Mouse (Mus musculus) C2C12 (cell line): ENCODE results near the gene Tuba8. TPM values are rescaled to one million over a fixed set of nuclear protein-coding genes. Genes with fewer than 3 reads are reported as not detected.

Experiments
- H3K27me3 ChIP-seq: one replicate; pipeline ENCODE4 v1.6.1; 2011; ENCODE audit not compliant: control insufficient read depth, insufficient read depth, insufficient read length
- H3K36me3 ChIP-seq: one replicate; pipeline ENCODE4 v1.6.1; 2011; ENCODE audit not compliant: control insufficient read depth, insufficient read depth
- H3K4me3 ChIP-seq: one replicate; pipeline ENCODE4 v1.5.1; 2011; ENCODE audit warnings: mild to moderate bottlenecking, control low read depth; ENCODE audit not compliant: poor library complexity, insufficient read depth, severe bottlenecking
- H3K79me2 ChIP-seq: one replicate; pipeline ENCODE4 v1.6.1; 2011; ENCODE audit not compliant: control insufficient read depth, insufficient read depth
- H3K79me3 ChIP-seq: one replicate; pipeline ENCODE4 v1.6.1; 2011; ENCODE audit warnings: low read depth, control low read depth
- H3ac ChIP-seq: one replicate; pipeline ENCODE3; 2011; ENCODE audit warnings: low read depth; ENCODE audit not compliant: control insufficient read depth, insufficient read length
- CEBPB ChIP-seq: IDR thresholded peaks from one replicate; pipeline ENCODE4 v1.6.1; 2011; ENCODE audit warnings: low read depth, mild to moderate bottlenecking, control low read depth, moderate library complexity
- CTCF ChIP-seq: IDR thresholded peaks from one replicate; pipeline ENCODE4 v1.5.1; 2011; ENCODE audit not compliant: control insufficient read depth, insufficient read depth, insufficient read length
- FOSL1 ChIP-seq: IDR thresholded peaks from one replicate; pipeline ENCODE4 v1.8.0; 2011; ENCODE audit warnings: mild to moderate bottlenecking, low read length; ENCODE audit not compliant: poor library complexity, insufficient read depth, severe bottlenecking
- MAX ChIP-seq: IDR thresholded peaks from one replicate; pipeline ENCODE4 v1.6.1; 2011; ENCODE audit warnings: mild to moderate bottlenecking, control low read depth
- MYOD1 ChIP-seq: IDR thresholded peaks from one replicate; pipeline ENCODE4 v1.6.1; 2011; ENCODE audit warnings: low read depth; ENCODE audit not compliant: control insufficient read depth, insufficient read length
- MYOG ChIP-seq: IDR thresholded peaks from one replicate; pipeline ENCODE4 v1.6.1; 2011; ENCODE audit not compliant: control insufficient read depth, insufficient read length; ENCODE audit errors: extremely low read depth
- USF1 ChIP-seq: IDR thresholded peaks from one replicate; pipeline ENCODE4 v1.6.1; 2011; ENCODE audit warnings: low read depth, mild to moderate bottlenecking, control low read depth, moderate library complexity
- polyA plus RNA-seq: library from polyadenylated mRNA; unstranded; fragments of >200 nt; fragmentation: generic; extraction: Trizol; gene quantifications from one replicate; pipeline ENCODE4 v1.2.1, GENCODE M21; 2012; ENCODE audit warnings: missing spikeins

Tuba8 gene
- polyA plus RNA-seq, 1 experiment, result 0.07 TPM

GRCm38 (mm10) chr6:121226043-121226442 lies 15.5 kb downstream of the Tuba8 start:
- no peak overlapping the region for H3K4me3 ChIP-seq
- H3K27me3 ChIP-seq, result peaks cover 9% of the 10 kb centered on the region
- no peak for TF ChIP-seq CEBPB
- TF ChIP-seq FOSL1, result no peak
- no peak for TF ChIP-seq MYOG
- no peak for TF ChIP-seq MAX
- no peak for TF ChIP-seq MYOD1
- TF ChIP-seq USF1, result no peak
- TF ChIP-seq CTCF, result no peak
- no peak overlapping the region for H3ac ChIP-seq
- H3K36me3 ChIP-seq, result no peaks in the 10 kb centered on the region
- no peaks in the 10 kb centered on the region for H3K79me3 ChIP-seq
- no peaks in the 10 kb centered on the region for H3K79me2 ChIP-seq

GRCm38 (mm10) chr6:121226744-121227143 lies 16.2 kb downstream of the Tuba8 start:
- peaks cover 9% of the 10 kb centered on the region for H3K27me3 ChIP-seq
- H3K79me2 ChIP-seq, result no peaks in the 10 kb centered on the region
- H3K79me3 ChIP-seq, result no peaks in the 10 kb centered on the region
- TF ChIP-seq USF1, result no peak
- TF ChIP-seq CEBPB, result no peak
- no peak for TF ChIP-seq FOSL1
- TF ChIP-seq MYOG, result no peak
- no peak for TF ChIP-seq MAX
- TF ChIP-seq MYOD1, result no peak
- TF ChIP-seq CTCF, result no peak
- H3ac ChIP-seq, result no peak overlapping the region
- H3K4me3 ChIP-seq, result no peak overlapping the region
- no peaks in the 10 kb centered on the region for H3K36me3 ChIP-seq

GRCm38 (mm10) chr6:121228421-121228820 lies 17.9 kb downstream of the Tuba8 start:
- no peaks in the 10 kb centered on the region for H3K36me3 ChIP-seq

GRCm38 (mm10) chr6:121232652-121233051 lies 22.2 kb downstream of the Tuba8 start:
- Histone ChIP-seq H3K4me3 (no peak overlapping the region), H3K36me3 (no peaks in the 10 kb centered on the region)
- TF ChIP-seq FOSL1 (no peak), USF1 (no peak), MYOG (no peak), CTCF (no peak), MYOD1 (no peak), CEBPB (no peak)

More at GRCm38 (mm10) chr6:121228421-121228820, 17.9 kb downstream of the Tuba8 start:
- H3K4me3 ChIP-seq, result no peak overlapping the region
- TF ChIP-seq CTCF (no peak), MYOD1 (no peak), MYOG (no peak), USF1 (no peak), MAX (no peak), CEBPB (no peak), FOSL1 (no peak)
- no peaks in the 10 kb centered on the region for H3K79me3 ChIP-seq
- H3K27me3 ChIP-seq, result peaks cover 7% of the 10 kb centered on the region
- H3ac ChIP-seq, result no peak overlapping the region
- H3K79me2 ChIP-seq, result no peaks in the 10 kb centered on the region

GRCm38 (mm10) chr6:121236386-121236785 lies 25.9 kb downstream of the Tuba8 start:
- no peak overlapping the region for H3K4me3 ChIP-seq
- no peak overlapping the region for H3ac ChIP-seq
- H3K79me3 ChIP-seq, result no peaks in the 10 kb centered on the region
- H3K27me3 ChIP-seq, result peaks cover 8% of the 10 kb centered on the region
- no peak for TF ChIP-seq MYOG
- TF ChIP-seq MYOD1, result no peak
- no peak for TF ChIP-seq CTCF
- TF ChIP-seq FOSL1, result no peak
- no peak for TF ChIP-seq MAX
- no peak for TF ChIP-seq CEBPB
- TF ChIP-seq USF1, result no peak
- H3K36me3 ChIP-seq, result no peaks in the 10 kb centered on the region
- H3K79me2 ChIP-seq, result no peaks in the 10 kb centered on the region

More at GRCm38 (mm10) chr6:121232652-121233051, 22.2 kb downstream of the Tuba8 start:
- Histone ChIP-seq H3K79me3 (no peaks in the 10 kb centered on the region), H3K27me3 (peaks cover 7% of the 10 kb centered on the region), H3ac (no peak overlapping the region), H3K79me2 (no peaks in the 10 kb centered on the region)

GRCm38 (mm10) chr6:121238209-121238608 lies 27.7 kb downstream of the Tuba8 start:
- peaks cover 7% of the 10 kb centered on the region for H3K27me3 ChIP-seq
- no peaks in the 10 kb centered on the region for H3K36me3 ChIP-seq
- no peak overlapping the region for H3ac ChIP-seq
- no peak overlapping the region for H3K4me3 ChIP-seq
- H3K79me3 ChIP-seq, result no peaks in the 10 kb centered on the region
- no peaks in the 10 kb centered on the region for H3K79me2 ChIP-seq
- TF ChIP-seq MYOG (no peak), FOSL1 (no peak), MAX (no peak), CTCF (no peak), USF1 (no peak)
